Mouse (Mus musculus) gastrocnemius, adult 2 months (tissue): ENCODE measurements around the gene Timeless. TPM values are rescaled to one million over a fixed set of nuclear protein-coding genes. Genes with fewer than 3 reads are reported as not detected.
"Not testable (repeated sequence)": the region's sequence is repeated elsewhere in the genome, so short reads cannot be mapped to it uniquely, and the experiment has no call there.

Experiments
- DNase-seq: peaks from one replicate; pipeline ENCODE4 v3.0.0; 2022
- H3K27ac ChIP-seq: fragments of 200-600 bp; 2 replicates; pipeline ENCODE4 v1.8.1; 2022; ENCODE audit warnings: mild to moderate bottlenecking
- H3K4me3 ChIP-seq: fragments of 200-600 bp; 2 replicates; pipeline ENCODE4 v1.8.1; 2022; ENCODE audit warnings: mild to moderate bottlenecking, moderate library complexity
- CTCF ChIP-seq: fragments of 200-600 bp; IDR thresholded peaks from 2 replicates; pipeline ENCODE4 v1.8.1; 2022; ENCODE audit warnings: antibody characterized with exemption, mild to moderate bottlenecking, moderate library complexity
- intact Hi-C: fragments of 180-260 bp; cut with DNase I; formaldehyde crosslinking; loops from one replicate; pipeline ENCODE4 v1.15.1; 2025
- long read RNA-seq, 2 experiments: library from polyadenylated mRNA; stranded (forward); transcript quantifications; one replicate each; pipeline ENCODE4 v2.0.0; 2021
- total RNA-seq, 2 experiments: library from RNA; stranded (reverse); gene quantifications; 2 replicates each; pipeline ENCODE4 v1.2.3; 2021

Gene Timeless
- total RNA-seq, result 1 to 10 TPM; 1.8 to 2.5 TPM
- long read RNA-seq, experiment 1, partial matches to known transcripts, result 2 of 2 reads
- long read RNA-seq, experiment 1, other reads (novel, unspliced or antisense), result 0 of 2 reads
- long read RNA-seq, experiment 2, partial matches to known transcripts, result 1 of 1 reads
- long read RNA-seq, experiment 2, other reads (novel, unspliced or antisense), result 0 of 1 reads

DNA sequence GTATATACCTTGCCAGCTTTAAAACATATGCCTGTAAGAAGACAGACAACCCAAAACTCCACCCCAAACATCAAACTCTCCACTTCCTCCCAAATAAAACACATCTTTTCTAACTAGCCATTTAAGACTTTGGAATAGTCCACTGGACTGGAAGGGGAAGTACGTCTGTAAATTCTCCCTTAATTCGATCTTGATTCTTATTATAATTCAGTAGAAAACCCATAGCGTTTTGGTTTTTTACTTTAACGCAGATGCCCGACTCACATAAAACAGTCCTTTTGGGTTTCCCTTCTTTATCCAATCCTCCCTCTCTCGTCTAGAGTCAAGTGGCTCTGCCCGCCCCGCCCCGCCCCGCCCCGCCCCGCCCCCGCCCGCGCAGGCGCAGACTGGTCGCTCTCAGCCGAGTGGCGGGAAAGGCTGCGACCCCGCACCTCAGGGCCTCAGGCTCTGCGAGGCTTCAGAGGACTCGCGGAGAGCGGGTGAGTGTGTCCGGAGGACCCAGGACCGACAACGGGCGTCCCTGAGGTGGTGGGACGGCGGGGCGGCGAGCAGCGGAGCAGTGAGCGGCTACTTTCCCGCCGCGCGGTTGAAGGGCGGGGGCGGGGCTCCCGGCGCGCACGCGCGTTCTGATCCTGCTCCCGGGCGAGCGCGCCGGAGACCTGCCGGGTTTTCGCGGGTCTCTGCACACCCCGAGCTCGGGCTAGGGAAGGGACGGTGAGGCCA is at the start of gene Timeless:
Timeless (plus strand) TSS at position 369 of the 723 bp plus-strand sequence.
- intact Hi-C loops, result loop anchor here (2.0 to 5.0 kb wide), 2 partner anchors 19 to 40 kb away; partner anchors contain the start of gene Stat2

DNA sequence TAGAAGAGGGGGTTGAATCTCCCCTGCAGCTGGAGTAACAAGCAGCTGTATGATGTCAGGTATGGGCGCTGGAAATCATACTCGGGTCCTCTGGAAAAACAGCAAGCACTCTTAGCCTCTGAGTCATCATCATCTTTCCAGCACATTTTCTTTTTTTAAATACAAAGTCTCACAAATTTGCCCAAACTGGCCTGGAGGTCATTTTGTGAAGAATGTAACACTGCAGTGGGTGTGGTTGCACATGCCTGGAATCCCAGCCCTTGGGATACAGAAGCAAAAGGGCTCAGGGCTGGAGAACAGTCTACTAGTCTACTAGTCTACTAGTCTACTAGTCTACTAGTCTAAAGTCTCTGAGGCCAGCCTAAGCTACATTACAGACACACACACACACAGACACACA is 47.6 kb upstream of the Timeless start:
- Histone ChIP-seq H3K27ac (peak overlapping the region; percentile 56; the same call in 1 of the 2 replicates), H3K4me3 (no peak overlapping the region)
- intact Hi-C loops, result loop anchor here (10.0 kb wide), 1 partner anchor 229 kb away; no protein-coding TSS in a partner anchor
- peak; percentile 24 for DNase-seq
- no peak for TF ChIP-seq CTCF

More for the DNA sequence above, at the start of gene Timeless:
- TF ChIP-seq CTCF, result no peak
- Histone ChIP-seq H3K4me3 (peak within 1 kb of the TSS; percentile 82), H3K27ac (peak within 1 kb of the TSS; percentile 95)
- DNase-seq, result peak; percentile 92

DNA sequence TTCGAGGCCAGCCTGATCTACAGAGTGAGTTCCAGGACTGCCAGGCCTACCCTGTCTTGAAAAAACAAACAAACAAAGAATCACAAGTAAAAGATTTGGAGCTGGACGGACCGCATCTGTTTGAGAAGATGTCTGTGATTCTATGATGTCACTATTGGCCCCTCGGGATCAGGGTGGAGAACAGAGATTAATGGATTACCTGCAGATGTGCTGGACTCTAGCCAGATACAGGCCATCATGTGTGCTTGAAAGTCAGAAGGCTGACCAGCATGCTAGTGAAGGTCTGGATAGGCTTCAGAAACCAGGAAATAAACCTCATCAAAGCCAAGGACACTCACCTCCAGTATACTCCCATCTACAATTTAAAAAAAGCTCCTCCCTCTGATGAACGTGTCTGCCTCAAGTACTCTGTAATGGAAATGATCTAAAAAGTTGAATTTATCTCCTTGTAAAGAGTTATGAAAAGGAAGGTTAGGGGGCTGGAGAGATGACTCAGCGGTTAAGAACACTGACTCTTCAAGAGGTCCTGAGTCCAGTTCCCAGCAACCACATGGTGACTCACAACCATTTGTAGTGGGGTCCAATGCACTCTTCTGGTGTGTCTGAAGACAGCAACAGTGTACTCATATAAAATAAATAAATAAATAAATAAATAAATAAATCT is 46.5 kb upstream of the Timeless start:
- intact Hi-C loops, result loop anchor here (10.0 kb wide), 1 partner anchor 231 kb away; no protein-coding TSS in a partner anchor
- Histone ChIP-seq H3K27ac (peak overlapping the region; percentile 62), H3K4me3 (no peak overlapping the region)
- TF ChIP-seq CTCF, result no peak
- DNase-seq, result peak; percentile 28

DNA sequence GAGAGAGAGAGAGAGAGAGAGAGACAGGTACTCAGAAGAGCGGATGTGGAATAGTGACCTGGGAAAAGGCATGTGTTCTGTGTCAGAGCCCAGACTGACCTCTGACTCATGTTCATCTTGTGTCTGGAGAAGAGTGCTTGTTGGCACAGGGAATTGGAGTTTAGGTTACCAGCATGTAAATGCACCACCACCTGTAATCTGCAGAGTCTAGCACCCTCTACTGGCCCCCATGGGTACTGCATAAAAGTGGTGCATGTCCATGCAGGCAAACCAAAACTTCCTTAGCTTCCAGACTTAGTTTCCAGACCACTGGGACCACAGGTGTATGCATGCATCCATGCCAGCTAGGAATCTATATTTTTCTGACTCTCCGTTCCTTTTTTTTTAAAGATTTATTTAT is 45.9 kb upstream of the Timeless start:
- H3K27ac ChIP-seq, result peak overlapping the region; percentile 62
- no peak overlapping the region for H3K4me3 ChIP-seq
- TF ChIP-seq CTCF, result peak; percentile 98
- peak; percentile 85 for DNase-seq
- intact Hi-C loops, result loop anchor here (2.0 to 10.0 kb wide), 2 partner anchors 95 to 231 kb away; partner anchors contain the start of gene Baz2a

DNA sequence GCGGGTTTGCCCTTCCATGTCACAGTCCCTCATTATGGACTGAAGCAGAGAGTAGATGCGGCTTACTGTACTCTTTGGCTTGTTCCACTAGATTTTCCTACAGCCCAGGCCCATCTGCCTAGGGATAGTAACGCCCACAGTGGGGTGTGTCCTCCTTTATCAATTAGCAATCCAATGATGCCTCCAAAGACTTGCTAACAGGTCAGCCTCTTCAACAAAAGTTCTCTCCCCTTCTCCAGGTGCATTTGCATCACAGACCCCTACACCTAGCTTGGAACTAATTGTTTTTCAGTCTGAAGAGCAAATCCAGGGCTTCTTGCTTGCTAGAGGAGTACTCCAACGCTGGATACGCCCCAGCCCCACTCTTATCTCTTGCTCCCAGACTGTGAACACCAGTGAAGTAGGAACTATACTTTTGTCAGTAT is 44.7 kb upstream of the Timeless start:
- no peak for TF ChIP-seq CTCF
- no peak overlapping the region for H3K27ac ChIP-seq
- no peak overlapping the region for H3K4me3 ChIP-seq
- DNase-seq, result no peak
- intact Hi-C loops, result loop anchor here (1.0 to 10.0 kb wide), 3 partner anchors 46 to 232 kb away; partner anchors contain the start of gene Baz2a

DNA sequence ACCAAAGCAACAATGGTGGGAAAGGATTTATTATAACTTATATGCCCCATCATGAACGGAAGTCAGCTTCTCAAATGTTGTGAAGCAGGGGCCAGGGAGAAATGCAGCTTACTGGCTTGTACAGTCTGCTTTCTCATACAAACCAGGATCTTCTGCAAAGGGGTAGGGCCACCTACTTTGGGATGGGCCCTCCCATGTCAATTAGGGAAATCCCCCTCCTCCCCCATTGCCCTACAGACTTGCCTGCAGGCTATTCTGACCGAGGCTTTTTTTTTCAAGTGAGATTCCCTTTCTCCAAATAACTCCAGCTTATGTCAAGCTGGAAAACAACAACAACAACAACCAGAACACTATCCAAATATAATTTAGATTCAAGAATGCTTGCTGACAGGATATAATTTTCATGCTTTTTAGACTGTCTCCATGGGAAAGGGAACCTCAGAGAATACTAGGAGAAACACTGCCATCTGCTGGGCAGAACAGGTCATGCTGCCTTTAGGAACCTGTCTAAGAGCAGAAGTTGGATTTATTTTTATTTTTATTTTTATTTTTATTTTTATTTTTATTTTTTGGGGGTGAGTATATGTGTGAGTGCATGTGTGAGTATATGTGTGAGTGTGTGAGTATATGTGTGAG is 43.5 kb upstream of the Timeless start:
- Histone ChIP-seq H3K27ac (no peak overlapping the region), H3K4me3 (no peak overlapping the region)
- intact Hi-C loops, result loop anchor here (10.0 kb wide), 1 partner anchor 234 kb away; no protein-coding TSS in a partner anchor
- TF ChIP-seq CTCF, result peak; percentile 86
- peak; percentile 81 for DNase-seq

DNA sequence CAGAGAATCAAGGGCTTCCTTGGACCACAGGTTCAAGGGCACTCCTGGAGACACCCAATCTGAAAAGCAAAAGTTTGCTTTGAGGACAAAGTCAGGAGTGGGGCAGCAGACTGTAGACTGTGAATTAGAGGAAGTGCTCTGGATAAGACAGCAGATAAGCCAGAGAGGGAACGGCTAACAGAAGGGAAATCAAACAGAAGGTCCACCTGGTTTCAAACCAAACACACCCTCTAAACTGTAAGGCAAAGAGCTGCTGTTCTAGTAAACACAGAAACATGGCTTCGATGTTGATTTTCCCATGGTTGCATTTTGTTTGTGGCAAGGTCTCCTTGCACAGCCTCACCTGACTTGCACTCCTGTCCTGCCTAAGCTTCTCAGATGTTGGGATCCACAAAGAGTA is 40.4 kb upstream of the Timeless start:
- H3K4me3 ChIP-seq, result no peak overlapping the region
- DNase-seq, result no peak
- intact Hi-C loops, result no loop called here
- no peak for TF ChIP-seq CTCF
- no peak overlapping the region for H3K27ac ChIP-seq

DNA sequence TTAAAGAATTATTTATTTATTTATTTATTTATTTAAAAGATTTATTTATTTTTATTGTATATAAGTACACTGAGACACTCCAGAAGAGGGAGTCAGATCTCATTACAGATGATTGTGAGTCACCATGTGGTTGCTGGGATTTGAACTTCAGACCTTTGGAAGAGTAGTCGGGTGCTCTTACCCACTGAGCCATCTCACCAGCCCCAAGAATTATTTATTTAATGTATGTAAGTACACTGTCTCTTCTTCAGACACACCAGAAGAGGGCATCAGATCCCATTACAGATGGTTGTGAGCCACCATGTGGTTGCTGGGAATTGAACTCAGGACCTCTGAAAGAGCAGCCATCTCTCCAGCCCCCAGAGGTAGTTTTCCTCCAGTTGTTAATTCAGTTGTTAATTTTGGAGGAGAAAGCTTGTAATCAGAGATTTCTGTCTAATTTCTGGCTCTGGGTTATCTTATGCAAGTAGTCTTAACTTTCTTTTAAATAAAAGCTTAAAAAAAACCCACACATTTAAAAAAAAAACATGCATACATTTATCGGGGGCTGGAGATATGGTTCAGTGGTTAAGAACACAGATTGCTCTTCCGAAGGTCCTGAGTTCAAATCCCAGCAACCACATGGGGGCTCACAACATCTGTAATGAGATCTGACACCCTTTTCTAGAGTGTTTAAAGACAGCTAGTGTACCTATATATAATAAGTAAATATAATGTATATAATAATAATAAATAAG is 39.7 kb upstream of the Timeless start:
- H3K4me3 ChIP-seq, H3K27ac ChIP-seq, intact Hi-C loops, DNase-seq: not testable (repeated sequence)

DNA sequence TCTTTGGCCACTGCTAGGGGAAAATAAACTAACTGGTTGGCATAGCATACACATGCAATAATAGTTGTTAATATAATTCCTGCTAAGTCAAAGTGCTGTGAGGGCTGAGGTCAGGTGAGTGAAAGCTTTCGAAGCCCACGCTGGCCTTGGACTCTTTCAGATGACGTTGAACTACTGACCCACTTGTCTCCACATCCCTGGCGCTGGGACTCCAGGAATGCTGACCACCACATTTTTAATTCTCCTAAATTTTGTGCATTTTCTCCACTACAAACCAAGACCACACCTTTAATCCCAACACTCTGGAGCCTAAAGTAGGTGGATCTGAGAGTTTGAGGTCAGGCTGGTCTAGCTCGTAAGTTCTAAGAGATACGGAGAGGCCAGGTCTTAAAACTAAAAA is 38.8 kb upstream of the Timeless start:
- DNase-seq, result no peak
- Histone ChIP-seq H3K4me3 (no peak overlapping the region), H3K27ac (no peak overlapping the region)
- TF ChIP-seq CTCF, result no peak
- intact Hi-C loops, result no loop called here

DNA sequence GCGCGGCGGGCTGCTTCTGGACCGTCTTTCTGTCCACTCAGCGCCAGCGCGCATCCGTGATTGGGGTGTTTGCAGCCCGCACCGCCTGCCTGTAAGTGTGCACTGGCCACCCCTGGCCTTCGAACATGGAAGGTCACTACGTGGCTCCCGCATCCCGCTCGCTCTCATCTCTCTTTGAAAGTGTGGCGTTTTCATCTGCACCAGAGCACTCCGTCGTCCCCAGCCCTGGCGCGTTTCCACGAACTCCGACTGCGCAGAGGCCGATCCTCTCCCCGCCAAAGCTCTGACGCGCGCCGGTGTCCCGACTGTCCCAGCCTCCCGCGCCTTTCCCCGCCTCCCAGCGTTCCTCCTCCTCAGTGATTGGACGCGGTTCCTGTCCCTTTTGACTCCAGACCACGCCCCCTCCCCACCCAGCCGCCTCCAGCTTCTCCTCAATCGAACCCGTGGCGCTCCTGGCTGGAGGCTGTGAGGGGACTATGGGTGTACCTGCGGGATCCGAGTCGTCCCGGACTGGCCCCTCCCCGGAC is 37.8 kb upstream of the Timeless start, which contains the start of gene Gls2:
Gls2 (plus strand) TSS at position 434 of the 527 bp plus-strand sequence.
- TF ChIP-seq CTCF, result no peak
- H3K4me3 ChIP-seq, result peak within 1 kb of the TSS; percentile 89
- intact Hi-C loops, result no loop called here
- H3K27ac ChIP-seq, result peak within 1 kb of the TSS; percentile 89
- DNase-seq, result peak; percentile 99
